Mouse (Mus musculus): ENCODE results near the gene Dab2ip.

DNA sequence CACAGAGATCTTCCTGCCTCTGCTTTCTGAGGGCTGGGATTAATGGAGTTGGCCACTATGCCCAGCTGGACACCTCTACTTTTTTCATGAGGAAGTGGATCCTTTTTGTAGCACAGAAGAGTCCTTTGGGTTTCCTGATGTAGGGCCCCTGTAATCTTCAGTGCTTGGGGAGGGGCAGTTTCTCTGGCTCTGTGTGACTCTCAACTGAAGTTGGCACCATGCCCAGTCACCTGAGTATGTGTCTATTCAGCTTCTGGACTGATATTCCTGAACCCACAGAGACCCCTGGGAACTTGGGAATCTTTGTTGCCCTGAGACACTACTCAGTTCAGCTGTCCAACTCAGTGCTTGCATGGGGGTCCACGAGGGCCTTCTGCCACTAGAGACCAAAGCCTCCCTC is 37.0 kb downstream of the Dab2ip start:
- TF ChIP-seq CTCF (IDR thresholded peaks at IDR 0.05; ENCODE audit: low read depth) (no peak), EP300 (optimal IDR thresholded peaks at IDR 0.05) (no peak)
